Mouse (Mus musculus): Measurements from ENCODE around the gene B3galt2. TPM values are rescaled to one million over a fixed set of nuclear protein-coding genes. Genes with fewer than 3 reads are reported as not detected.

B3galt2 gene
- polyA plus RNA-seq, 1 experiment = 0.50 TPM

- DNase-seq = peak; percentile 59
- Histone ChIP-seq H3K36me3 (ENCODE audit: control insufficient read depth, insufficient read depth, low read length) (no peaks in the 10 kb centered on the region), H3K27me3 (replicated peaks; ENCODE audit: control insufficient read depth, insufficient read depth, low read length) (no peaks in the 10 kb centered on the region), H3K4me3 (ENCODE audit: insufficient read depth, low read depth, low read length) (peak overlapping the region; percentile 99), H3K27ac (ENCODE audit: insufficient read depth, low read depth, low read length) (peak overlapping the region; percentile 89), H3K4me1 (ENCODE audit: control insufficient read depth, insufficient read depth, low read length) (no peaks in the 10 kb centered on the region; the same call in 1 of the 2 replicates)
- no peak for TF ChIP-seq CTCF (conservative IDR thresholded peaks at IDR 0.05; ENCODE audit: insufficient read depth, insufficient read length, low read depth, low read length)
- TF ChIP-seq POLR2A (IDR thresholded peaks at IDR 0.05; ENCODE audit: low read depth, low read length) = no peak
- 1% methylated on average over 47 of the region's 48 CpGs for WGBS
Observed at GRCm38 (mm10) chr1:143702141-143702740, 61.8 kb downstream of the B3galt2 start.

- peak within 1 kb of the TSS; percentile 89 for H3K27ac ChIP-seq (ENCODE audit: insufficient read depth, low read depth, low read length)
- H3K4me1 ChIP-seq (ENCODE audit: control insufficient read depth, insufficient read depth, low read length) = no peaks in the 10 kb centered on the region; the same call in 1 of the 2 replicates
- peak within 1 kb of the TSS; percentile 99 for H3K4me3 ChIP-seq (ENCODE audit: insufficient read depth, low read depth, low read length)
- no peaks in the 10 kb centered on the region for H3K36me3 ChIP-seq (ENCODE audit: control insufficient read depth, insufficient read depth, low read length)
- H3K27me3 ChIP-seq (replicated peaks; ENCODE audit: control insufficient read depth, insufficient read depth, low read length) = no peaks in the 10 kb centered on the region
- TF ChIP-seq CTCF (conservative IDR thresholded peaks at IDR 0.05; ENCODE audit: insufficient read depth, insufficient read length, low read depth, low read length) (peak; percentile 54), POLR2A (IDR thresholded peaks at IDR 0.05; ENCODE audit: low read depth, low read length) (no peak)
- peak; percentile 95 for DNase-seq
- WGBS = under 1% methylated on average over 74 of the region's 74 CpGs
Observed at GRCm38 (mm10) chr1:143702741-143703262, 62.3 kb downstream of the B3galt2 start, which contains the start of gene Cdc73. Gene Cdc73 (minus strand): TSS chr1:143702893.

Other genes starting within 250 kb of the B3galt2 start
- 2.1 and 4.3 TPM in 2 replicates for gene Cdc73, start 62.2 kb downstream of the B3galt2 start, polyA plus RNA-seq (2012; rRNA removed)
- 26.6 and 28.5 TPM in 2 replicates for gene Glrx2, start 75.7 kb downstream of the B3galt2 start, polyA plus RNA-seq (2012; rRNA removed)
- 1.9 and 2.8 TPM in 2 replicates for gene Trove2, start 136.4 kb downstream of the B3galt2 start, polyA plus RNA-seq (2012; rRNA removed)
- gene Uchl5, start 136.6 kb downstream of the B3galt2 start, polyA plus RNA-seq (2012; rRNA removed) = 2.8 and 4.7 TPM in 2 replicates

Measured in kidney, adult 2 months (tissue).